Mouse (Mus musculus): ENCODE measurements at regions not wholly inside any gene's neighbourhood (a gene's known extent, or its start where the extent isn't known, plus 50 kb on each side); places are given as distances from the start of the nearest gene placed in this dataset.
"Not testable (repeated sequence)": the region's sequence is repeated elsewhere in the genome, so short reads cannot be mapped to it uniquely, and the experiment has no call there.

DNA sequence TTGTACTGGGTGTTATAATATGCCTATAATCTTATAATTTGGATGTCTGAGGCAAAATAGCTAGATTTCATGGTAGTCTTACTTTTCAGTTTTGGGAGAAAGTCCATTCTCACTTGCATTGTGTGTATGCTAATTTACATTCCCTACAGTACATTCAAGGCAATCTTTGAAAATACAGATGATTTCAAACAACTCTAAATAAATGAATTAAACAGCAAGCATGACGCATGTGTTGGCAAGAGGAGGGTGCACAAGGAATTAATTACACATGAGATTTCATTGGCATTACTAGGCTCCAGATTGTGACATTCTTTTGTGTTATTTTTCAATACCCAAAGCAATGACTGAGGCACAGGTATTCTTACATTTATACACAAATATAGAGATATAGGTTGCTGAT is 495.2 kb upstream of the Cypt12 start:
- DNase-seq: no peak

DNA sequence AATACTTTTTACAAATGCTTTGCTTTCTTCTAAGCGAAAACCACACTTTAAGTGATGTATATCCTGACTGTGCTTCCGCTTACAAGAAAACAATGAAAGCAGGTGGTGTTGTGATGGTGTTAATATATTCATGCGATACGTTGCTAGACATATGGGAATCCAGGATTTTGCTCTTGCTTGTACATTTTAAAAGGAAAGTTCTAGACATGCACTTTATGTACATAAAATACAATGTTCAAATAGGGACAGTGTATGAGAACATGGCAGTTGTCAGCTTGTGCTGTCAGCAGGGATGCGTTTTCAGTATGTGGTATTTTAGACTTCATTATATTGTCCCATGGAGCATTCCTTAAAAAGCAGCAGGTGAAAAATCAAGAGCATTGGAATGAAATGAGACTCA is 487.7 kb upstream of the Cypt12 start:
- DNase-seq: no peak

DNA sequence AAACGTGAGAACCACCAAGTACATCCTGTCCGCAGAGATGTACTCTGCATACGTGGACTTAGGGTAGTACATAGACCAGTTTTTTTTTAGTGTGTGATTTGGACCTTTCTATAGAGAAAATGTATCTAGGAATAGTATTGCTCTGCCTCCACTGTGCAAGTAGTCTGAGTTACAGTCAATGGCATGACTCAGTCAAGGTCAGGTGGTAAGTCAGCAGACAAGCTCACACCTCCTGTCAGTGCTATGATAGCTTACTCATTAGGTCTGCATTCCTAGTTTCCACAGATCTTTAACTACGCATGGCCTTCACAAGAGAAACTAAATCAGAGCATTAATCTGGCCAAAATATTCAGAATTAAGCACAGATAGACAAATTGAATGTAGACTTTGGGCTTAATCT is 486.8 kb upstream of the Cypt12 start:
- no peak for DNase-seq

GRCm38 (mm10) chr3:17473812-17474211 is 474.4 kb upstream of the Cypt12 start:
- DNase-seq: no peak

DNA sequence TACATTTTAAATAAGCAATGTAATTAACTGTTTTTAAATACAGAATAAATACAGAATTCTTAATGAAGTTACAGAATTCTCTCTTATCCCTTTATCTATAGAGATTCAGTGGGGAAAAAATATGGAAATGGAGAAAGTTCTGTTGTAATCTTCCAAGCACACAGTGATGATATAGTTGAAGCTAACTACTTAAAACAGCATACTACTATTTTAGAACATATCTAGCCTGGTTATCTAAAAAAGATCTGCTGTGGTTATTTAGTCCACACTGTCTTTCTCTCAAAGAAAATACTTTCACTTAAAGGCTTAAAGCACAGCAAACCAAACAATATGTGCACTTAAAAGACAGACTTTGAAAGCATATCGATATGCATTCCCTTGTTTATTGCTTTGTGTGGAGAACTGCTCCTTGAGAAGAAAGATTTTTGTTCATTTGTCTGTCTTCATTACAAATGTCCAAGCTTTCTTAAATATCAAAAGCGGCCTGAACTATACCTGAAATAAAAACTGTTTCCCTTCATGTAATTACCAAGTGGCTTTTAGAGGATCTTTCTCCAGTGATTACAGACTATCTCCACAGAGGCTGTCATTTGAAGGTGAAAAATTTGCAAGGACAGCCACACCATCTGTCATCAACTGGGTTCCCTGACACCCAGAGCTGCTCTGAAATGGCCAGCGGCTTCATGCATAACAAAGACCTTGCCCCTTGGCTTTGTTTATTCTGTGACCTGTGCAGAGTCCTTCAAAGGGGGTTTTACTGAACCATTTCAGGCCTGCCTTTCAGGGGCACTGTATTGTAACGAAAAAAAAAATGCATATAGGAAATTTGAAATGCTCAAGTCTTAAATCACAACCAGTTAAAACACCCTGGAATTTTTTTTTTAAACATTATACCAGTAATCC is 458.7 kb upstream of the Cypt12 start:
- peak; percentile 7 for DNase-seq

- DNase-seq: no peak
These were observed 457.6 kb upstream of the Cypt12 start for GRCm38 (mm10) chr3:17490632-17491031.

DNA sequence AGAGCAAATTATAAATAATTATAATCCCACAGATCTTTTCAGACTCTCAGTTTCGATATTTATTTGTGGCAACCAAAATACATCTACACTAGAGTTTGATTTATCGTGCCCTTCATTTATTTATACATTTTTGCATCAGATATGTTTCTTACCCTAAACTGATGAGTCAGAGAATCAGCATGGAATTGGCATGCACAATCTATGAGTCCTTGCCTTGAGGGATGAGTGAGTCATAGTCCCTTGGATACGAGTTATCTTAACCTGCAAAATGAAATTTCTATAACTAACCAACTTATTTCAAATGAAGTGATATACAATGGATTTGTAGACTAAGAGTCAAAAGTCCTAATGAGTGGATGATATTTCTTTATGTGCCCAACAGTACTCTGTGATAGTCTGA is 449.9 kb upstream of the Cypt12 start:
- no peak for DNase-seq

DNA sequence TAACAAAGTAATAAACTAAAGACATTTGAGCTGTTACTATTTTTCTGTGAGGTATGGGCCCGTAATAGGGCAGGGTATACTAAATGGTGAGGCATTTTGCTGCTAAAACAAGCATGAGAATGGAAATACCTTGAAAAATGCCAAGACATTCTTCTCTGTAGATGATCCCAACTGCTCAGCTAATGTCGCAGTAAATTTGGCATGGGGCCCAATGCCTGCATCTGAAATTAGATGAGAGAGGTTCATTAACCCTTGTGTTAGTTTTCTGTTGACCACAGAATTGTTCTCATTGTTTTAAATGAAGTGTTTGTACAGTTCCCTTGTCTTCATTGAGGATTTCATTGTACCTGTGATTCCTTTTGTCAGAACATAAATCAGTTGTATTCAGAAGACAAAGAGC is 446.7 kb upstream of the Cypt12 start:
- no peak for DNase-seq

- peak; percentile 34 for DNase-seq
These were observed 406.9 kb upstream of the Cypt12 start for GRCm38 (mm10) chr3:17541346-17541745.

DNA sequence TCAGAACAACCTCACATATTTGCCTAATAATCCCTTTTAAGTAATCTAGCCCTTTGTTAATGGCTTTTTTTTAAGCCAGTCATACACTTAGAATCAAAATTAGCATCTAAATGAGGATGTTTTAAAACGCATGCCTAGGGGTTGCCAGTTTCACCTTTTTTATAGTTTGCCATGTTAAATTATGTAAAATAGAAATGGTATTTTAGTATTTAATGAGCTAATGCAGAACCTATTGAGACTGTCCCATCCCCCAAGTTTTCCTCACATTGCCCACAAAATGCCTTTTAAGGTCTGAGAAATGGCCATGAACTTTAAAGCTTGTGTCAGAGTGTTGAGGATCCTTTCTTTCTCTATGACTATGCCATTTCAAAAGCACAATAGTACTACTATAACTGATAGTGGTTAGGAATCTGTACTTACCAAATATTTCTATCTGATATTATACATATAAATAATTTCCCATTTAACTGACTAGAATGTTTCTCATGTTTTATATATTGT is 400.6 kb upstream of the Cypt12 start:
- DNase-seq: no peak

- DNase-seq: no peak
These were observed 365.7 kb upstream of the Cypt12 start for GRCm38 (mm10) chr3:17582487-17582886.

- DNase-seq: no peak
These were observed 358.2 kb upstream of the Cypt12 start for GRCm38 (mm10) chr3:17589956-17590546.

- no peak for DNase-seq
These were observed 355.7 kb upstream of the Cypt12 start for GRCm38 (mm10) chr3:17592463-17592862.

- no peak for DNase-seq
These were observed 351.8 kb upstream of the Cypt12 start for GRCm38 (mm10) chr3:17596365-17596764.

- DNase-seq: no peak
These were observed 334.7 kb upstream of the Cypt12 start for GRCm38 (mm10) chr3:17613486-17613885.

GRCm38 (mm10) chr3:17616439-17617070 is 331.7 kb upstream of the Cypt12 start:
- DNase-seq: peak; percentile 61

DNA sequence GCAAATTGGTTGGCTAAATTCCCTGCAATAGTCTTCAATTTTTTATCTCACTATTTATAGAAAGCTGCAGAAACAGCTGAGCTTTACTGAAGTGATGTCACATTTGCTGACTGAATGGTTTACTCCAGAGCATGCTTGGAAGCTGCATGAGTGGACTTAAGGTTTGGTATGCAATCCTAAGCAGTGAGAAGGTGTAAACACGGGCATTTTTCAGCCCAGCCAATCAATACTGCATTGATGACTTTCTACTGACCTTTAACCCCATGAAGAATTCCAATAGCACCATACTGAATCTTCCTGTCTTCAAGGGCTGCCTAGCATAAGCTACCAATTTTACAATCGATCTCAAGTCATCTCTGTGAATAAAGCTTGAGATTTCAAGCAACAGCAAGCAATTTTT is 328.7 kb upstream of the Cypt12 start:
- no peak for DNase-seq

GRCm38 (mm10) chr3:17619890-17620289 is 328.3 kb upstream of the Cypt12 start:
- no peak for DNase-seq

- no peak for DNase-seq
These were observed 327.8 kb upstream of the Cypt12 start for GRCm38 (mm10) chr3:17620398-17620797.

DNA sequence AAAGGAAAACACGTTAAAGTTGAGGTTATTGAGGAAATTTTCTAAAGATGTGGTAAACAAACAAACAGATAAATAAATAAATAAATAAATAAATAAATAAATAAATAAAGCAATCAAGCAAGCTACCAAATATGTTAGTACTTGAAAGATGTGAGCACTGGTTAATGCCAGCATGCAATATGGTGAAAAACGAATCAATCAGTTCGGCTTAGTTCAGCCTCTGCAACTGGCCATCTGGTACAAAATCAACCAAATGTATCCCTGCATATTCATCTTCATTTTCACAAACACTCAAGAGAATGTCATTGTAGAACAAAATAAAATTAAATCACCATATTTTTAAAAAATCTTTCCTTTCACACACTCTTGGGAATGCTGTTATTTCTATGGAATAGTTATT is 315.7 kb upstream of the Cypt12 start:
- no peak for DNase-seq

DNA sequence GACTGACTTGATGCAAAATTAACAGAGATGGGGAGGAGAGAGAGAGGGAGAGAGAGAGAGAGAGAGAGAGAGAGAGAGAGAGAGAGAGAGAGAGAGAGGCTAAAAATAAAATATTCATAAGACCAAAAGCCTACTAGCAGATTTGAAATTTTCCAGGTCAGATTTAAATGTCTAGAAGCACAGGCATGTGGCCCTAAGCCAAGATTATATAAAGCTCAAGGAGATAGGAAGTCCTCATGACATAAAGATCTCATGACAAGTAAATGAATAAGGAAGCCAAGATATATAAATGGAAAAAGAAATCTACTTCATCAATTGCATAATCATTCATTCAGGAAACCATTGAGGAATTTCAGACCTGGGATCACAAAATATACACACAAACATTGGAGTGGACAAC is 311.9 kb upstream of the Cypt12 start:
- no peak for DNase-seq

- not testable (repeated sequence) for DNase-seq
These were observed 288.2 kb upstream of the Cypt12 start for GRCm38 (mm10) chr3:17659988-17660387.

DNA sequence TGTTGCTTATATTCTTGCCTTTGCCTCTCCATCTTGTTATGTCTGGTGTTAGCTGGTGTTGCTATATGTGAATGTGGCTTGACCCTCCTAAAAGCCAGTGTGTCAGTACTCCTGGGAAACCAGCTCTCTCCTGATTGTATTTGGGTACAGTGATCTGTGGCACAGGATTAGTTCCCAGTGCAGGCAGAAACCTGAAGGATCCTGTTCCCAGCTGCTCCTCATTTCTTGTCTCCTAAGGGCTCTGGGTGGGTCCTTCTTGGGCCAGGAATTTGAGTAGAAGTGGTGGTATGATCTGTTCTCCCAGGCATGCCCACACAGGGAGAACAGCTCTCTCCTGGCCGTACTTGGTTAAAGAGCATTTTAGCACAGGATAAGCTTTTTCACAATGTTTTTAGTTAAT is 286.2 kb upstream of the Cypt12 start:
- no peak for DNase-seq

- DNase-seq: no peak
These were observed 281.2 kb upstream of the Cypt12 start for GRCm38 (mm10) chr3:17667016-17667415.
